Mouse (Mus musculus): ENCODE measurements at regions not wholly inside any gene's neighbourhood (a gene's known extent, or its start where the extent isn't known, plus 50 kb on each side); places are given as distances from the start of the nearest gene placed in this dataset.

DNA sequence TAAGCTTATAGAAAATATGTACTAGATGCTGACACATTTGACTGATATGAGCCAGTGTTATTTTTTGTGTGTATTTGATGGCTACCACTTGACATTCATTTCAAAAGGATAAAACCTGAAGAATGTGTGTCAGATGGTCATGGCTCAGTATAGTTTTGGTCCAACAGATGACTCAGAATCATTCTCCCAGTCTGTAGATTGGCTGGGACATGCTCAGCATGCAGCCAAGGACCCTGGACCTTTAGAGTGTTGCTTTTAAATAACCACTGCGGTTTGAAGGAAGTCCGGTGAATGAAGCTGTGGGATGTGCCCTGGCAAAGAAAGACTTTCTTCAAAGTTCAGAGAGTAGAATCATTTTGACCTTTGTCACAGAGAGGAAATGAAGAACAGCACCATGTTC lies 584.6 kb downstream of the Gm43517 start:
- no peak for TF ChIP-seq POLR2A (IDR thresholded peaks at IDR 0.05; ENCODE audit: borderline replicate concordance, extremely low read depth, insufficient read depth, insufficient read length)
- no peak overlapping the region for H3K9ac ChIP-seq (ENCODE audit: low read depth, low read length, severe bottlenecking)
- no peak overlapping the region for H3K4me3 ChIP-seq (replicated peaks; ENCODE audit: low read length)
- H3K27ac ChIP-seq (replicated peaks; ENCODE audit: low read depth, low read length), result no peak overlapping the region
- WGBS, result 88% methylated on average over 2 of the region's 2 CpGs
- no peaks in the 10 kb centered on the region for H3K27me3 ChIP-seq (ENCODE audit: control insufficient read depth, insufficient read depth, low read length)
- ATAC-seq (ENCODE audit: low FRiP score, low read depth) (no peak), DNase-seq (ENCODE audit: low spot score) (no peak)
- no peak overlapping the region for H3K4me2 ChIP-seq (replicated peaks; ENCODE audit: low read depth, low read length, severe bottlenecking)
- H3K4me1 ChIP-seq (ENCODE audit: control insufficient read depth, insufficient read depth, low read length), result no peaks in the 10 kb centered on the region
- no peaks in the 10 kb centered on the region for H3K36me3 ChIP-seq (ENCODE audit: control insufficient read depth, insufficient read depth, low read length)
- no peaks in the 10 kb centered on the region for H3K9me3 ChIP-seq (ENCODE audit: control insufficient read depth, low read length)

DNA sequence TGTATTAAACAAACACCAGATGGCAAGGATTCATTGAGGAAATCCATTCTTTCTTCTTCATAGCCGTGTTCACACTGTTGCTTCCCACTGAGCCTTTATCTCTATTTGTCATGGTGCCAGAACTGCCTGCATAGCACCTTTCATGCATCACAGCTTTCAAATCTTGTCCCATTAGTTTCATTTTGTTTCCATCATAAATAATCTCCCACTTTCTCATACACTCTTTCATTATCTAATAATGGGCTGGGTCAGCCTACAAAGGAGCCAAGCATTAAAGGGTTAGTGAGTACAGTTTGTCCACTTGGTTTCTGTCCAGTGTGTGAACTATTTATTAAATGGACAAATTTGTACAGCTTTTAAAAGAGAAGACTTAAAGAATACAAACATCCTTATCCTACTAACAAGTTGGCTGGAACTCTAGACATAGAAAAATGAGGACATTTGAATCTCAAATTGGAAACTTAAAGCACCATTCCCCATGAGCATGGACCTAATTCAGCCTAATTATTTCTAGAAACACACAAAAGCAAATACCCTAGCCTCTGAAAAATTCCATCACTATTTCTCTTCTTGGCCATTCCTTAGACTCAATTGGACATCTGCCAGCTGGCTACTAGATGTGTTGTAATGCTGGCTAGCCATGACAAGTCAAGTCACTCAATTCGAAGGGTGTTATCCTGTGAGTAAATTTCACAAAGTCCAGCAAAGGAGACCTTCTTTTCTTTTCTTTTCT lies 589.8 kb downstream of the Gm43517 start:
- no peak for ATAC-seq (ENCODE audit: low FRiP score, low read depth)
- Histone ChIP-seq H3K9me3 (ENCODE audit: control insufficient read depth, low read length) (no peaks in the 10 kb centered on the region), H3K4me1 (ENCODE audit: control insufficient read depth, insufficient read depth, low read length) (no peaks in the 10 kb centered on the region), H3K4me2 (replicated peaks; ENCODE audit: low read depth, low read length, severe bottlenecking) (no peak overlapping the region), H3K27ac (replicated peaks; ENCODE audit: low read depth, low read length) (no peak overlapping the region), H3K4me3 (replicated peaks; ENCODE audit: low read length) (no peak overlapping the region), H3K27me3 (ENCODE audit: control insufficient read depth, insufficient read depth, low read length) (no peaks in the 10 kb centered on the region), H3K9ac (ENCODE audit: low read depth, low read length, severe bottlenecking) (no peak overlapping the region), H3K36me3 (ENCODE audit: control insufficient read depth, insufficient read depth, low read length) (no peaks in the 10 kb centered on the region)
- TF ChIP-seq POLR2A (IDR thresholded peaks at IDR 0.05; ENCODE audit: borderline replicate concordance, extremely low read depth, insufficient read depth, insufficient read length), result no peak
- no peak for DNase-seq (ENCODE audit: low spot score)
- 70% methylated on average over 2 of the region's 2 CpGs for WGBS

DNA sequence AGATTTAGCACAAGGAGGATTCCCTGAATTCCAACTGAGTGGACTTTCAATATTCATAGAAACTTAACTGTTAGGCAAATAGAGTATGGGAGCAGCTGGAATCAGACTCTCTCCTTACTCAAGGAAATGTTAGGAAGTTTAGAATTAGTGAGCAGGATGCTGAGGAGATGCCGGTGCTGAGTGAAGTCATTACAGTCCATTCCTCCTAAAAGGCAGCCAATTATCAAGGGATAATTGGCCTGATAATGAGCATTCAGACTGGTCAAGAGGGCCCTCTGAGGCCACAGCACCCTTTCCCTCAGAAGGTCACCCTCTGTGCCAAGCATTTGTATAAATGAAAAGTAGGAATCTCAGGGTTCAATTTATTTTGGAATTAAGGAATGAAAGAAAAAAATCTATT lies 590.6 kb downstream of the Gm43517 start:
- no peak overlapping the region for H3K27ac ChIP-seq (replicated peaks; ENCODE audit: low read depth, low read length)
- TF ChIP-seq POLR2A (IDR thresholded peaks at IDR 0.05; ENCODE audit: borderline replicate concordance, extremely low read depth, insufficient read depth, insufficient read length), result no peak
- ATAC-seq (ENCODE audit: low FRiP score, low read depth), result no peak
- H3K4me3 ChIP-seq (replicated peaks; ENCODE audit: low read length), result no peak overlapping the region
- H3K36me3 ChIP-seq (ENCODE audit: control insufficient read depth, insufficient read depth, low read length), result no peaks in the 10 kb centered on the region
- no peaks in the 10 kb centered on the region for H3K4me1 ChIP-seq (ENCODE audit: control insufficient read depth, insufficient read depth, low read length)
- no peak for DNase-seq (ENCODE audit: low spot score)
- H3K4me2 ChIP-seq (replicated peaks; ENCODE audit: low read depth, low read length, severe bottlenecking), result no peak overlapping the region
- no peak overlapping the region for H3K9ac ChIP-seq (ENCODE audit: low read depth, low read length, severe bottlenecking)
- WGBS, result 32% methylated on average over 1 of the region's 1 CpGs
- no peaks in the 10 kb centered on the region for H3K27me3 ChIP-seq (ENCODE audit: control insufficient read depth, insufficient read depth, low read length)
- no peaks in the 10 kb centered on the region for H3K9me3 ChIP-seq (ENCODE audit: control insufficient read depth, low read length)

DNA sequence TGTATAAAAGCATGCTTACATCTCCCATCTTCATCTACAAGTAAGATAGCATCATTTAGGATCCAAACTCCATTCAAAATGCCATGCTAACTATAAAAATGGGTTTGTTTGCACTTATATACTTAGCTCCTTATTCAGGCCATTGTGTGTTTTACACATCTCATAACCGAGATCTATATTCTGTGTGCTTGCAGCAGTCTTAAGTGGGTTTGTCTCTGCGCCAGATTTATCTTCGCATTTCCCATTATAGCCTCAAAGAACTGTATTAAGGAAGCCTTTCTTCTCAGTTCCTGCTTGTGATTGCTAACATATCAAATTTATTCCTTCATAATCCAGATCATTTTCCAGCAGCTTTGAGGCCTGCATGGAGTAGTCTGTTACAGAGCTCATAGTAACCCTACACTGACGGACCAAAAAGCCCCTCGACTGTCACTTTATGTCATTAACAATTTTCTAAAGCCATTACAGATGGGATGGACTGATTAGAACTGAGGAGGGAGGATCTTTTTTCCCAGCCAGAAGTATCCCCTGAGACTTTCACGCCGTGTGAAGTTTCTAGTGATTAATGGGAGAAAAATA lies 607.6 kb downstream of the Gm43517 start:
- Histone ChIP-seq H3K9me3 (ENCODE audit: control insufficient read depth, low read length) (no peaks in the 10 kb centered on the region), H3K27ac (replicated peaks; ENCODE audit: low read depth, low read length) (no peak overlapping the region), H3K27me3 (ENCODE audit: control insufficient read depth, insufficient read depth, low read length) (no peaks in the 10 kb centered on the region), H3K9ac (ENCODE audit: low read depth, low read length, severe bottlenecking) (no peak overlapping the region), H3K4me1 (ENCODE audit: control insufficient read depth, insufficient read depth, low read length) (no peaks in the 10 kb centered on the region), H3K4me3 (replicated peaks; ENCODE audit: low read length) (no peak overlapping the region), H3K36me3 (ENCODE audit: control insufficient read depth, insufficient read depth, low read length) (no peaks in the 10 kb centered on the region), H3K4me2 (replicated peaks; ENCODE audit: low read depth, low read length, severe bottlenecking) (no peak overlapping the region)
- TF ChIP-seq POLR2A (IDR thresholded peaks at IDR 0.05; ENCODE audit: borderline replicate concordance, extremely low read depth, insufficient read depth, insufficient read length), result no peak
- ATAC-seq (ENCODE audit: low FRiP score, low read depth) (no peak), DNase-seq (ENCODE audit: low spot score) (no peak)
- 68% methylated on average over 7 of the region's 7 CpGs for WGBS

DNA sequence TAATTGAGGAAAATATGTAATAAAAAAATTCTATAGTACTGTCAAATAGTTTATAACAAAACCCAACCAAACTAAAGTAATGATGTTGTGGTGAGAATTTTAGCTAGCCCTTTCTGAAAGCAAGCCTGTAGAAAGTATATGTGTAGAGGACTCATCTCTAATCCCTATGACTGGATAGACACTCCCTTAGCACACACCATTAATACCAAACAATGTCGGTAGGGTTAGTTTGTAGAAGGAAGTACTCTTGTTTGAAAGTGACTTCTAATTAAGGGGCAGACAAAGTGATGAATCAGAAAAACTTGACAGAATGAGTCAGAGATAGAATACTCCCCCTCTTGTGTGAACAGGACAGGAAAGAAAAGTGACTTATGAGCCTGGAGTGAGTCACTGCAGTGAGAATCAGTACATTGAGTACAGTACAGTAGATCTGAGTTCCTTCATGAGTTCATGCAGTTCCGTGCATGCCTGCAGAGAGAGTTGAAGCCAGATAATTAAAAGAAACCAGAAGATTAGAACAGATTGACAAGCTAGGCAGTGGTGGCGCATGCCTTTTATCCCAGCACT lies 610.0 kb downstream of the Prkd1 start:
- 86% methylated on average over 3 of the region's 3 CpGs for WGBS
- H3K4me1 ChIP-seq (ENCODE audit: control insufficient read depth, insufficient read depth, low read length), result no peaks in the 10 kb centered on the region
- no peak for ATAC-seq (ENCODE audit: low FRiP score, low read depth)
- H3K4me3 ChIP-seq (replicated peaks; ENCODE audit: low read length), result no peak overlapping the region
- H3K9ac ChIP-seq (ENCODE audit: low read depth, low read length, severe bottlenecking), result no peak overlapping the region
- TF ChIP-seq POLR2A (IDR thresholded peaks at IDR 0.05; ENCODE audit: borderline replicate concordance, extremely low read depth, insufficient read depth, insufficient read length), result no peak
- no peak overlapping the region for H3K4me2 ChIP-seq (replicated peaks; ENCODE audit: low read depth, low read length, severe bottlenecking)
- H3K9me3 ChIP-seq (ENCODE audit: control insufficient read depth, low read length), result no peaks in the 10 kb centered on the region
- no peak overlapping the region for H3K27ac ChIP-seq (replicated peaks; ENCODE audit: low read depth, low read length)
- no peaks in the 10 kb centered on the region for H3K36me3 ChIP-seq (ENCODE audit: control insufficient read depth, insufficient read depth, low read length)
- DNase-seq (ENCODE audit: low spot score), result no peak
- H3K27me3 ChIP-seq (ENCODE audit: control insufficient read depth, insufficient read depth, low read length), result no peaks in the 10 kb centered on the region

Measured in limb, embryonic 14.5 days (tissue).